In genomic region chr8:48002551-48002950, GRCm38 (mm10) we compare ENCODE assay signal across 23 mouse cellular contexts. TPM values are rescaled to one million over a fixed set of nuclear protein-coding genes. Genes with fewer than 3 reads are reported as not detected.
DNase-seq lines count a peak whose midpoint lies in the region; ATAC-seq lines count a peak whose summit lies in the region.
"Had no signal": no experiment of that assay in that cellular context is flagged by ENCODE, and none has a peak within 500 bp of the region (broad histone marks: within the 10 kb centered on the region; RNA-seq: fewer than 3 reads in every experiment).

No protein-coding gene starts in this region.

- ATAC-seq in erythroid progenitor cell, adult 5-6 weeks (replicated peaks; ENCODE audit: low FRiP score, poor library complexity, severe bottlenecking) = no peak
- ATAC-seq: activated CD4-positive, CD25-positive, alpha-beta regulatory T cell, adult 4 months; CD4-positive, CD25-positive, alpha-beta regulatory T cell, adult 4 months; Patski had no signal

- intact Hi-C loops in heart, postnatal 14 days (cut with DNase I) = no loop called here

- DNase-seq in ES-CJ7 (ENCODE audit: low read depth, low spot score) (peak; percentile 60), R1 (ENCODE audit: low read depth, low spot score) (peak; percentile 92), ZHBTc4 (ENCODE audit: low read depth, low spot score) (peak; percentile 76)
- DNase-seq in heart, postnatal 14 days = no peak
- no peak for DNase-seq in adrenal gland, adult 18-20 months (ENCODE audit: low spot score in 2 of 2)
- DNase-seq: adrenal gland, adult 2 months; adrenal gland, adult 8-10 months; adrenal gland, postnatal 10 days; adrenal gland, postnatal 14 days; adrenal gland, postnatal 25 days; adrenal gland, postnatal 36 days; B cell, adult 2 months; cerebellum, adult 11 months; cerebellum, adult 11-12 months; cerebellum, adult 18-20 months; cerebellum, adult 2 months; cerebellum, adult 8-10 months; cerebellum, adult 9-10 months; cerebellum, adult 9-11 months had no signal

RNA-seq across cellular contexts. Expression of gene Wwc2, which starts 11.8 kb away (rescaled TPM):
- 10 to 100 TPM; 33.2 to 33.4 TPM for total RNA-seq in heart, postnatal 14 days (2021)
- total RNA-seq in erythroid progenitor cell, adult 5-6 weeks (2015; ENCODE audit: low replicate concordance) = under 0.01 and 0.84 TPM in 2 replicates
- total RNA-seq in erythroid progenitor cell, adult 5-6 weeks (2017; ENCODE audit: low replicate concordance) = 0.53 and 0.64 TPM in 2 replicates
- 10 to 100 TPM; 22.1 to 24.3 TPM for total RNA-seq in adrenal gland, adult 18-20 months (2021)

Comparison
In these comparisons a context has a peak if more than half of its experiments do, and no peak if none do; other contexts are left out.
1. DNase-seq: peak in ES-CJ7 (single experiment), R1 (single experiment) and ZHBTc4 (single experiment); none in heart, postnatal 14 days (0 of 2) and adrenal gland, adult 18-20 months (0 of 2).
2. RNA of gene Wwc2, which starts 11.8 kb away (total RNA-seq): 33.2 to 33.4 TPM in heart, postnatal 14 days and 22.1 to 24.3 TPM in adrenal gland, adult 18-20 months; under 0.01 to 0.84 TPM in erythroid progenitor cell, adult 5-6 weeks; every median in the first group is over 10 times any median in the second.